Mouse (Mus musculus): ENCODE data around the gene Ehbp1l1.
A peak's percentile ranks its signal among the peaks of the same experiment; 100 is the strongest.

DNA sequence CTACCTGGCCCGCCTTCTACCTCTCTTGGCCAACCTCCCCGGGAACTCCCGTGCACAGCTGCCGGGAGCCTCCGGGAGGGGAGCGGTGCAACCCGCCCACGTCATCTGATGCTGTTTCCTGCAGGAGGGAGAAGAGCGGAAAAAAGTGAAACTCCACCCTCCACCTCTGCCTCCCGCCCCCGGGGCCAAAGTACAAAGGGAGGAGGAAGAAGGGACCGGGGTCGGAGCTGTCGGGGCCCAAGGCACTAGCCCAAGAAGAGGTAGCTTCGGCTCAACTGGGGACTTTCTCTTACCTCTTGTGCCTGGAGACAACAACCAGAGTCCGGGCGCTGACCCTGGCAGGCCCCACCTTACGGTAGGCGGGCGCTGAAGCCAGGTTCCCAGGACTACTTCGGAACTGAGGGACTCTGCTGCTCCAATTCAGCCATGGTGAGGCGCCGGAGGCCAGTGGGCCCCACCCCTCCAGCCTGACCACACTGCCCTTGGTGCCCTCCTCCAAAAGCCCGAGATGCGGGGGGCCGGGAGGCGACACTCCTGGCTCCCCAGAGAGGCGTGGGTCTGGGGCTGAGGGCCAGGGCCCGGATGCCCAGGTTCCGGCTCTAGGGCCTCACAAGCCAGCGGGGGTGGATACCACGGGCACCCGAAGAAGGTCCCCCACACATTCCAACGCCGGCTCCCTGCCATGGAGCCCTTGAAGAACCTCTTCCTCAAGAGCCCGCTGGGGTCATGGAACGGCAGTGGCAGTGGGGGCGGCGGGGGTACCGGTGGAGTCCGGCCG lies 36.4 kb downstream of the Ehbp1l1 start:
- TF ChIP-seq CTCF (IDR thresholded peaks at IDR 0.05; ENCODE audit: low read depth, low read length) = 0 out of 2 replicates have a peak, but pooled peaks have one; percentile 0
- peak; percentile 79; the same call in 1 of the 2 replicates for TF ChIP-seq POLR2A (IDR thresholded peaks at IDR 0.05; ENCODE audit: extremely low read depth, insufficient read depth, low read length)

All from liver, adult 2 months (tissue).